Mouse (Mus musculus) yolk sac, embryonic 10.5 days (tissue): ENCODE results near the gene Ints4.

Experiments used
- DNase-seq: peaks from one replicate; pipeline ENCODE4 v3.0.0-alpha.2; 2017; ENCODE audit warnings: low spot score

The Ints4 gene

GRCm38 (mm10) chr7:97536571-97536970 lies 55.8 kb downstream of the Ints4 start:
- DNase-seq: no peak

DNA sequence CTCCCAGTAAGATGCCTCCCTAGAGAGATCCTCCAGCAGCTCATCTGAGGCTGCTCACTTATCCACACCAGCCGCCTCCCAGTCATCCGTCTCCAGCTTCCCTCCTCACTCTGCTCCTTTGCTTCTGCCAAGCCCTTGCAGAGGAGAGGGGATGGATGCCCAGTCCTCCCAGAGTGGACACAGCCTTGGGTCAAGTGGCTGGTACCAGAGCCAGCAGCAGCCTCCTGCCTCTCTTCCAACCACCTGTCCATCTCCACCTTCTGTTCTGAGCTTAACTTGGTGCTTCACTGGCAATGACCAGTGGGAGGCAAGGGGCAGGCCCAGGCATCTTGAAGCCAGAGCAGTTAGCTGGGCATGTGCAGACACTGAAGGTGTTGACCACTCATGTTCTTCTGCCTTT lies 65.7 kb downstream of the Ints4 start:
- no peak for DNase-seq

DNA sequence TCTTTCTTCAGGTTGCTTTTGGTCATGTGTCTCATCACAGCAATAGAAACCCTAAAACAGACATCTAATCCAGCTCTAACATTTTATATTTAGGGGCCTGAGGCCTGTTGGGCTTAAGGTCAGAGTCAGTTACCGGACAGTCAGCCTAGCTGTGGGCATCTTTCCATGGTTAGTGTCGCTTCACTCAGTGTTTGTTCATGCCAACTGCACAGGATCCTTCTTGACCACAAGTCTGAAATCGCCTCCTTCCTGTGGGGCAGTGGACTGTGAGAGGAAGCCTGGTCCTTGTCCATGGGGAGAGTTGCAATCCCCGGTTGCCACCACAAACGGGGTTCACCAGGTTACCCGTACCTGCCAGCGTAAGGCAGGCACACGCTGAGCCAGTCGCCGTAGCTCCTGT lies 68.5 kb downstream of the Ints4 start:
- no peak for DNase-seq

DNA sequence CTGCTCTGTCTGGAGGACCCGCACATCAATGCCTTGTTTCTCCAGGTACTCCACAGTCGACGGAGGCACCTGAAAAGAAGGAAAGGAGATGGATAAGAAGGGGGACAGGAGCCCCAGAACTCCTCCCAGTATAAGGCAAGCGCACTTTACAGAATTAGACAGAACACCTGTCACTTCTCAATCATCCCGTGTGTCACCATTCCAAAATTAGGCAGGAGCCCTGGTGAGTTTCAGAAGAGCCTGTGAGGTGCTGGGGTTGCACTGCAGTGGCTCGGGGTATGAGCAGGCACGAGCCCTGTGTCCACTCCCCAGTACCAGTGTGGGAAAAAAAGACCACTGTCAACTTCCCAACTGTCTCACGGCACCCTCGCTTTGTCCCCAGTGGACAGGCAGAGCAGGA lies 69.9 kb downstream of the Ints4 start:
- no peak for DNase-seq

DNA sequence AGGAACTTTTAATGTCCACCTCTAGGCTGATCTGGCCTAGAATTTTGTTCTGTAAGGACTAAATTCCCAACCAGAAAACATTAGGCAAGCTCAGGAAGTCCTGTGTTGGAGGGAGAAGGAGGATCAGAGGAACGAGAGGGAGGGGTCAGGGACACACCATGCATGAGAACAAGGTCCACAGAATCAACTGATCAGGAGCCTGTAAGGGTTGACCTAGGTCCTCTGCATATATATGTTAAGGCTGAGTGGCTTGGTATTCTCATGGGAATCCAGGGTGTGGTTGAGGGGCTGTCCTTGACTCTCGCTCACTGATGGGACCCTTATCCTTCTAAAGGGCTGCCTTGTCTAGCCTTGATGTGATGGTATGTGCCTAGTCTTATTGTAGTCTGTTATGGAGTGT lies 82.8 kb downstream of the Ints4 start:
- DNase-seq: no peak

DNA sequence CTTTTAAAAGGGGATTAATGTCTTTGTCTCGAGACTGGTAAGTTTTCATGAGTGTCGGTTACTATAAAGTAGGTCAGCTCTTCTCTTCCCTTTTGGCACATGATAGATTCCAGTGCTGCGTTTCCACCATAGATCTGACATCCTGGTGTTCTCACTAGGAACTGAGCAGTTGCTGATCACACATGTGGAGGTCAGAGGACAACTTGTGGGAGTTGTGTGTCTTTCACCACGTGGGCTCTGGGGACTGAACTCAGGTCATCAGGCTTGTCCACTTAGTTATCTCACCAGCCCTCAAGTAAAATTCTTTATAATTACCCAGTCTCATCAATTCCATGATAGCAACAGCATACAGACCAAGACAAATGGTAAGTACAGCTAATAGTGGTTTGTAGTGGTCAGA lies 88.6 kb downstream of the Ints4 start:
- no peak for DNase-seq

GRCm38 (mm10) chr7:97570389-97570788 lies 89.6 kb downstream of the Ints4 start:
- no peak for DNase-seq

GRCm38 (mm10) chr7:97578361-97579066 lies 97.8 kb downstream of the Ints4 start:
- DNase-seq: peak; percentile 43

- peak; percentile 97 for DNase-seq
Measured at GRCm38 (mm10) chr7:97579067-97579975, 98.6 kb downstream of the Ints4 start, which contains the start of the genes Aamdc and Rsf1. Aamdc (minus strand) TSS chr7:97579497. Rsf1 (plus strand) TSS chr7:97579889.

- DNase-seq: peak; percentile 71
Measured at GRCm38 (mm10) chr7:97579976-97580842, 99.5 kb downstream of the Ints4 start.

- peak; percentile 84 for DNase-seq
Measured at GRCm38 (mm10) chr7:97580843-97581214, 100.1 kb downstream of the Ints4 start.

- no peak for DNase-seq
Measured at GRCm38 (mm10) chr7:97588506-97588905, 107.8 kb downstream of the Ints4 start.

DNA sequence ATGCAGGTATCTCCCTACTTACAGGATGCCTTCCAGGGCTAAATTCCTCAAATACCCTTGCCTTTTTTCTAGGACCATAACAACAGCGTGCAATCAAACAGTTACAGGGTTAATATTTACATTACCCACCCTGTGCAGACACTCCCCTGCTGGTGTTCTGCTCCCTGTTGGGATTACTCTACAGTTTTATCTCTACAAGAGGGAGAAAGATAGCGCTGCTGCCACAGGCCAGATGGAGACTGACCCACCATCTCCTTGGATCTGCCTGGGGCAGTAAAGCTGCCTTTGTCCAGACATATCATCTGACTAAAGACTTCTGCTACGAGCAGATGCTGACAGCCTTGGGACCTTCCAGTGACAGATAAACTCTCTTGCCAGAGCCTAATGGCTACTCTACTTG lies 109.7 kb downstream of the Ints4 start:
- peak; percentile 72 for DNase-seq
